Mouse (Mus musculus) lung, embryonic 16.5 days (tissue): ENCODE data around the gene Mvb12a. TPM values are rescaled to one million over a fixed set of nuclear protein-coding genes. Genes with fewer than 3 reads are reported as not detected.

Source experiments
- ATAC-seq: fragments of 200-750 bp; cut with Nextera tagmentation; 2 replicates; pipeline ENCODE4 v1.8.0; 2017; ENCODE audit warnings: low read depth, mild to moderate bottlenecking, moderate library complexity
- H3K27ac ChIP-seq: fragments of 300-500 bp; sonication (generic); 2 replicates; pipeline ENCODE4 v1.5.1; 2014; ENCODE audit warnings: mild to moderate bottlenecking, control low read depth, low read length
- H3K27me3 ChIP-seq: fragments of 300-500 bp; sonication (generic); 2 replicates; pipeline ENCODE4 v1.6.1; 2014; ENCODE audit warnings: low read depth, low read length, mixed read lengths; ENCODE audit not compliant: control insufficient read depth, insufficient read depth
- H3K36me3 ChIP-seq: fragments of 300-500 bp; sonication (generic); 2 replicates; pipeline ENCODE4 v1.6.1; 2014; ENCODE audit warnings: low read length; ENCODE audit not compliant: control insufficient read depth, insufficient read depth
- H3K4me1 ChIP-seq: fragments of 300-500 bp; sonication (generic); replicated peaks from 2 replicates; pipeline ENCODE4 v1.6.1; 2014; ENCODE audit warnings: low read length, mixed read lengths; ENCODE audit not compliant: control insufficient read depth, insufficient read depth
- H3K4me2 ChIP-seq: fragments of 300-500 bp; sonication (generic); 2 replicates; pipeline ENCODE4 v1.6.1; 2014; ENCODE audit warnings: low read depth, low read length, control low read depth
- H3K4me3 ChIP-seq: fragments of 300-500 bp; sonication (generic); 2 replicates; pipeline ENCODE4 v1.5.1; 2014; ENCODE audit warnings: mild to moderate bottlenecking, low read length, control low read depth
- H3K9ac ChIP-seq: fragments of 300-500 bp; sonication (generic); 2 replicates; pipeline ENCODE4 v1.6.1; 2014; ENCODE audit warnings: low read length, control low read depth
- H3K9me3 ChIP-seq: fragments of 300-500 bp; sonication (generic); 2 replicates; pipeline ENCODE4 v1.6.1; 2016; ENCODE audit warnings: low read length; ENCODE audit not compliant: control insufficient read depth
- WGBS: fragments of 180-500 bp; shearing (Covaris S2); extraction: QIAGEN DNeasy Blood & Tissue Kit; methylation state at CpG from one replicate; pipeline ENCODE4 v1.1.7; 2014; 5-methylcytosine and 5-hydroxymethylcytosine counted together
- polyA plus RNA-seq: library from polyadenylated mRNA; unstranded; fragments of >200 nt; fragmentation: Nextera tagmentation; extraction: Ambion mirVana; gene quantifications from 2 replicates; pipeline ENCODE4 v1.2.1, GENCODE M21; 2015

The Mvb12a gene
- polyA plus RNA-seq, 1 experiment from 2014 or later, result 96.3 TPM

GRCm38 (mm10) chr8:71592374-71593170 is 49.9 kb downstream of the Mvb12a start:
- Histone ChIP-seq H3K4me3 (peak overlapping the region; percentile 86), H3K9ac (peak overlapping the region; percentile 97), H3K9me3 (no peaks in the 10 kb centered on the region), H3K27ac (peak overlapping the region; percentile 97), H3K4me1 (peaks cover 21% of the 10 kb centered on the region), H3K4me2 (peak overlapping the region; percentile 88), H3K27me3 (no peaks in the 10 kb centered on the region), H3K36me3 (no peaks in the 10 kb centered on the region)
- peak; percentile 73 for ATAC-seq
- 3% methylated on average over 60 of the region's 60 CpGs for WGBS

DNA sequence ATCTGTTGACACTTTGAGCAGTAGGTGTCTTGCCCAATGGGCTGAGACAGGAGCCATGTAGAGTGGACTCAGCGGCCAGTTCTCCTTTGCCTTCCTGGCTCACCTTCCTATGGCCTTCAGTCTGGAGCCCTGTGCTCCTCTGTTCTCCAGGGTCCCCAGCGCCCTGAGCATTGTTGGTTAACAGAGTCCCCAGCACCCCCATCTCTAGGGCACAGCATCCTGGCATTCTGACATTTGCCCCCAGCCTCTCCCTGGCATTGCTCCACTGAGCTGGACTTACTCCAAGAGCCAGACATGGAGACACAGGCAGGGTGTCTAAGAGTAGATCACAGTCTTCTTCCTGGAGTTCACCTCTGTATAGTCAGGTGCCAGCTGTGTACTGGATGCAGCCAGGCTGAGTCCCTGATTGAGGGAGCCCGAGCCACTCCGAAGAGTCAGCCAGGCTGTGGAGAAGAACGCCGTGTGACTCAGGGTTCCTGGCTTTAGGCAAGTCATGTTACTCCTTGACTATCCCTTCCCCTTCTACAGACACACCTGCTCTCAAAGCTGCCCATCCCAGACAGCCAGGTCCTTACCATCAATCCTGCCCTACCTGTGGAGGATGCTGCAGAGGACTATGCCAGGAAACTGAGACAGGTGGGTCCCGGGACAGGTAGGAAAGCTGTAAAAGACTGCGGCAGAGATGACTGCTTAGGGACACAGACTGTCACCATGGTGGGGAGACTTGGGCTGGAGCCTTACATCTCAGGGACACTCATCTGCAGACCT is 51.0 kb downstream of the Mvb12a start:
- Histone ChIP-seq H3K4me3 (no peak overlapping the region), H3K36me3 (no peaks in the 10 kb centered on the region), H3K27ac (no peak overlapping the region), H3K9me3 (no peaks in the 10 kb centered on the region), H3K27me3 (no peaks in the 10 kb centered on the region), H3K4me1 (peaks cover 21% of the 10 kb centered on the region), H3K9ac (no peak overlapping the region; the same call in 1 of the 2 replicates), H3K4me2 (no peak overlapping the region)
- WGBS, result 84% methylated on average over 8 of the region's 8 CpGs
- ATAC-seq, result no peak

- Histone ChIP-seq H3K36me3 (no peaks in the 10 kb centered on the region), H3K27me3 (no peaks in the 10 kb centered on the region), H3K27ac (no peak overlapping the region), H3K9me3 (no peaks in the 10 kb centered on the region), H3K4me3 (no peak overlapping the region), H3K9ac (no peak overlapping the region), H3K4me1 (peaks cover 21% of the 10 kb centered on the region), H3K4me2 (no peak overlapping the region)
- WGBS, result 96% methylated on average over 4 of the region's 4 CpGs
- ATAC-seq, result no peak
These were observed 51.6 kb downstream of the Mvb12a start for GRCm38 (mm10) chr8:71594324-71594722.

GRCm38 (mm10) chr8:71595862-71596261 is 53.1 kb downstream of the Mvb12a start:
- peak overlapping the region; percentile 1; the same call in 1 of the 2 replicates for H3K4me2 ChIP-seq
- WGBS, result 8% methylated on average over 27 of the region's 27 CpGs

GRCm38 (mm10) chr8:71596384-71596783 is 53.7 kb downstream of the Mvb12a start:
- 52% methylated on average over 6 of the region's 6 CpGs for WGBS
- no peak for ATAC-seq

More at GRCm38 (mm10) chr8:71595862-71596261, 53.1 kb downstream of the Mvb12a start:
- no peaks in the 10 kb centered on the region for H3K9me3 ChIP-seq
- peaks cover 2% of the 10 kb centered on the region; the same call in 1 of the 2 replicates for H3K27me3 ChIP-seq
- peak; percentile 26 for ATAC-seq
- H3K4me3 ChIP-seq, result no peak overlapping the region
- no peak overlapping the region; the same call in 1 of the 2 replicates for H3K9ac ChIP-seq
- H3K36me3 ChIP-seq, result no peaks in the 10 kb centered on the region
- H3K27ac ChIP-seq, result no peak overlapping the region
- peaks cover 20% of the 10 kb centered on the region for H3K4me1 ChIP-seq

DNA sequence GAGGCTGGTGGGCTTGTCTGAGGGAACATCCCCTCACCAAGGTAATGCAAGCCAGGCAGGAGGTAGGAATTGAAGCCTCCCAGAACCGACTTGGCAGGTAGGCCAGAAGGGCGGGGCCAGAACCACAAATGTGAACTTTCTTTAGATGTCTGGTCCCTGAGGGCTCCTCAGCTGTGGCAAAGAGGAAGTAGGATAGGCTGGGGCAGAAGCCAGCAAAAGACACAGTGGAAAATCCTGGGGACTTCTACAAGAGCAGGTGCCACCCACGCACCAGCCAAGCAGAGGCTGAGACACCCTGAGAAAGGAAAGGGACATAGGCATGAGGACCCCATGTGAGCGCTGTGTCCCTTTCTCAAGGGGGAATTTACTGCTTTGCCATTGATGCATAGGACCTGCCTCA is 54.1 kb downstream of the Mvb12a start:
- Histone ChIP-seq H3K4me1 (peaks cover 15% of the 10 kb centered on the region), H3K4me3 (no peak overlapping the region), H3K27ac (no peak overlapping the region), H3K9ac (no peak overlapping the region), H3K27me3 (peaks cover 9% of the 10 kb centered on the region; the same call in 1 of the 2 replicates), H3K4me2 (no peak overlapping the region), H3K9me3 (no peaks in the 10 kb centered on the region), H3K36me3 (no peaks in the 10 kb centered on the region)
- 75% methylated on average over 4 of the region's 4 CpGs for WGBS
- ATAC-seq, result no peak

More at GRCm38 (mm10) chr8:71596384-71596783, 53.7 kb downstream of the Mvb12a start:
- Histone ChIP-seq H3K27ac (no peak overlapping the region), H3K27me3 (peaks cover 5% of the 10 kb centered on the region; the same call in 1 of the 2 replicates), H3K4me3 (no peak overlapping the region), H3K36me3 (no peaks in the 10 kb centered on the region), H3K9me3 (no peaks in the 10 kb centered on the region), H3K9ac (no peak overlapping the region; the same call in 1 of the 2 replicates), H3K4me2 (no peak overlapping the region), H3K4me1 (peaks cover 15% of the 10 kb centered on the region)

DNA sequence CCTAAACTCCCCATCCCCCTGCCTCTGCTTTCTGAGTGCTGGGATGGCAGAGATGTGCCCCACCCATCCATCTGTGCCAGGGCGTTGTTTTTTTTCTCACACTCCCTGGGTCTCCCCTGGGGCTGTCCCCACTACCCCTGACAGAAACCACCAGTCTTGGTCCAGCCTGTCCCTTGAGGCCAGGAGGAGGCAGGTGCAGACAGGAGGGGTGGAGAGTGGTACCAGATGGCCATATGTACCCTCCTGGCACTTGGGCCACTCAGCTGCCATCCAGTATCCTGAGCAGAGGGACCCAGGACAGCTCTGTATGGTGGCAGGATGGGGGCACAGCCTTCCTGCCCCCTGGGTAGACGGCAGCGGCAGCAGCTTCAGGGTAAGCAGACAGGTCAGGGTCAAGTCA is 54.7 kb downstream of the Mvb12a start, which contains the start of gene Fam129c:
TSS of gene Fam129c (plus strand) at position 198 of the 400 bp plus-strand sequence.
- H3K4me3 ChIP-seq, result no peak within 1 kb of the TSS
- H3K4me2 ChIP-seq, result no peak within 1 kb of the TSS
- H3K27me3 ChIP-seq, result peaks cover 15% of the 10 kb centered on the region
- WGBS, result 84% methylated on average over 3 of the region's 3 CpGs
- ATAC-seq, result no peak
- no peak within 1 kb of the TSS for H3K9ac ChIP-seq
- no peaks in the 10 kb centered on the region for H3K9me3 ChIP-seq
- no peak within 1 kb of the TSS for H3K27ac ChIP-seq
- peaks cover 20% of the 10 kb centered on the region for H3K4me1 ChIP-seq
- H3K36me3 ChIP-seq, result no peaks in the 10 kb centered on the region
